Mouse (Mus musculus) kidney, embryonic 16.5 days (tissue): ENCODE data around the gene Tab1. TPM values are rescaled to one million over a fixed set of nuclear protein-coding genes. Genes with fewer than 3 reads are reported as not detected.

Experiments
- ATAC-seq: fragments of 200-750 bp; cut with Nextera tagmentation; 2 replicates; pipeline ENCODE4 v1.8.0; 2017; ENCODE audit warnings: moderate TSS enrichment; ENCODE audit not compliant: low FRiP score, low TSS enrichment
- H3K27ac ChIP-seq: fragments of 300-500 bp; sonication (generic); 2 replicates; pipeline ENCODE4 v1.5.1; 2014; ENCODE audit warnings: low read length
- H3K27me3 ChIP-seq: fragments of 300-500 bp; sonication (generic); 2 replicates; pipeline ENCODE4 v1.6.1; 2014; ENCODE audit warnings: low read length, control low read depth, mixed read lengths; ENCODE audit not compliant: insufficient read depth
- H3K36me3 ChIP-seq: fragments of 300-500 bp; sonication (generic); 2 replicates; pipeline ENCODE4 v1.6.1; 2014; ENCODE audit warnings: low read length, control low read depth, mixed read lengths; ENCODE audit not compliant: insufficient read depth
- H3K4me1 ChIP-seq: fragments of 300-500 bp; sonication (generic); 2 replicates; pipeline ENCODE4 v1.6.1; 2014; ENCODE audit warnings: low read length, control low read depth, mixed read lengths; ENCODE audit not compliant: insufficient read depth
- H3K4me2 ChIP-seq: fragments of 300-500 bp; sonication (generic); replicated peaks from 2 replicates; pipeline ENCODE4 v1.6.1; 2014; ENCODE audit warnings: low read depth, low read length
- H3K4me3 ChIP-seq: fragments of 300-500 bp; sonication (generic); 2 replicates; pipeline ENCODE4 v1.5.1; 2014; ENCODE audit warnings: mild to moderate bottlenecking, low read length
- H3K9ac ChIP-seq: fragments of 300-500 bp; sonication (generic); replicated peaks from 2 replicates; pipeline ENCODE4 v1.6.1; 2014; ENCODE audit warnings: low read length
- H3K9me3 ChIP-seq: fragments of 300-500 bp; sonication (generic); 2 replicates; pipeline ENCODE4 v1.6.1; 2016; ENCODE audit warnings: low read length, control low read depth
- WGBS: fragments of 180-500 bp; shearing (Covaris S2); extraction: QIAGEN DNeasy Blood & Tissue Kit; methylation state at CpG from one replicate; pipeline ENCODE4 v1.1.7; 2014; 5-methylcytosine and 5-hydroxymethylcytosine counted together
- polyA plus RNA-seq: library from polyadenylated mRNA; unstranded; fragments of >200 nt; fragmentation: Nextera tagmentation; extraction: Ambion mirVana; gene quantifications from 2 replicates; pipeline ENCODE4 v1.2.1, GENCODE M21; 2015

The Tab1 gene
- polyA plus RNA-seq, 1 experiment from 2014 or later, result 44.1 TPM

DNA sequence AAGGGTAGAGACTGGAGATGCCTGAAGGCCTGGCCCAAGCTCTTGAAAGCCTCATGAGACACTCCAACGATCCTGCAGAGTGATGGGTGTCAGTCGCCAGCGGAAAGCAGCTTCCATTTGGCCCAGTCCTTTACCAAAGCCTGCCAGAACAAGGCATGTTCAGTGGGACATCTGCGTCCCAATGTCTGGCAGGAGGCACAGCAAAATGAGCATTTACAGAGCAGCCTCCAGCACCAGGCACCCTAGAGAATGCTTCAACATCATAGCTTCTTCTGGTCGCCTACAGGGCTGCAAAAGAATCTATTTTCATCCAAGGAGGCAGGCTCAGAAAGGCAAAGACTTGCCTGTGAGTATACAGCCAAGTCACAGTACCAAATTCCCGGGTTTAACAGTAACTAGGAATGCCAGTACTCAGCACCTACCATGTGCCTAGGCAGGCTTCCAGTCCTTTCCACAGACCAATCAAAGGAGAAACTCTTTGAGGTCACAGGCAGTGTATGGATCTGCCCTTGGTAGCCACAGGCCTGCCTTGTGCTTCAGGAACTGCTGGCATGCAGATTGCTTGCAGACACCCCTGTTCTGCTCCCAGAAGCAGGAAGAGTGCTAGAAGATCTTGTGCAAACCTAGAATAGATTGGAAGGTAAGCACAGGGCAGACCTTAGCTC is 69.3 kb downstream of the Tab1 start:
- Histone ChIP-seq H3K27ac (no peak overlapping the region), H3K4me2 (no peak overlapping the region), H3K4me1 (no peaks in the 10 kb centered on the region), H3K4me3 (no peak overlapping the region), H3K9me3 (peaks cover 3% of the 10 kb centered on the region), H3K27me3 (no peaks in the 10 kb centered on the region), H3K36me3 (no peaks in the 10 kb centered on the region), H3K9ac (no peak overlapping the region)
- 79% methylated on average over 6 of the region's 6 CpGs for WGBS
- ATAC-seq, result no peak

DNA sequence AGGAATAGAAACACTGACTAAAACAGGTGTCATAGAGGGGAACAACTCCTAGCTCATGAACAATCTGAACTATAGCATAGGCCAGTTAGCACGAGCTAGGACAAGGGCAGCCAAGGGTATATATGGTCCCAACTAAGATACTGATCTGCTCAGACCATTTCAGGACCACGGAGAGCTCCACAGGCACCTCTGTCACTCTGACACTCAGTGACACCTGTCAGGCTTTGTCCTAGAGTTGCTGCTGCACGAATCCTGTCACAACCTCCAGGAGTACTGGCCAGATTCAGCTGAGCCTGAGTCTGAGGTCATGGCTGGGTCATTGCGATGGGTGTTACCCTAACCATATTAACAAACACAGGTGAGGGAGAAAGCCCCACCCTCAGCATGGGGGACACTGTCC is 70.5 kb downstream of the Tab1 start:
- WGBS, result 25% methylated on average over 4 of the region's 4 CpGs
- no peak; the same call in 1 of the 2 replicates for ATAC-seq
- Histone ChIP-seq H3K4me3 (no peak overlapping the region), H3K27me3 (no peaks in the 10 kb centered on the region), H3K4me1 (0 out of 2 replicates have a peak, but pooled peaks cover under 1% of the 10 kb centered on the region), H3K36me3 (no peaks in the 10 kb centered on the region), H3K4me2 (no peak overlapping the region), H3K9ac (no peak overlapping the region), H3K27ac (no peak overlapping the region), H3K9me3 (no peaks in the 10 kb centered on the region)

DNA sequence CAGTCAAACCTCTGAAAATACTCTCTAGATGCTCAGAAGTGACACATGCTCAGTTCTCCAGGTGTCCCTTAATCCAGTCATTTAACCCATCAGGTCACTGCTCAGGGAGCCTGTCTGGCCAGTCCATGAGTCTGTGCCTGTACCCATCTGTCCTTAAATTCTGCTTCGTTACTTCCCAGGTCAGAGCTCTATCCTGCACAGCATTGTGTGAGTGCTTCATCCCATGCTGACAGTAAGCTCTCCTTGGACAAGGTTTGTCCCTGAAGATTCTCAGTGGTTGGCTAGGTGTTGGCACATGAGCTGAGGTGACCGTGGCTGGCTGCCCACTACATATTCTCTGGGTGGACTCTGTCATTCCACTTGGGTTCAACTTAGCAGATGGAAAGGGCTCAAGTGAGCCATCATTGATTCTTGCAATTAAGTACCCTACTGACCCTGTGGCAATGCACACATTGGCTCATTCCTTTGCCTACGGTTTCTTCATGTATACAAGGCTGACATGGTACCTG is 73.2 kb downstream of the Tab1 start:
- Histone ChIP-seq H3K4me3 (no peak overlapping the region), H3K4me1 (0 out of 2 replicates have a peak, but pooled peaks cover 5% of the 10 kb centered on the region), H3K4me2 (no peak overlapping the region), H3K36me3 (no peaks in the 10 kb centered on the region), H3K9me3 (no peaks in the 10 kb centered on the region), H3K27me3 (no peaks in the 10 kb centered on the region), H3K27ac (no peak overlapping the region), H3K9ac (no peak overlapping the region)
- WGBS, result 87% methylated on average over 3 of the region's 3 CpGs
- ATAC-seq, result no peak

DNA sequence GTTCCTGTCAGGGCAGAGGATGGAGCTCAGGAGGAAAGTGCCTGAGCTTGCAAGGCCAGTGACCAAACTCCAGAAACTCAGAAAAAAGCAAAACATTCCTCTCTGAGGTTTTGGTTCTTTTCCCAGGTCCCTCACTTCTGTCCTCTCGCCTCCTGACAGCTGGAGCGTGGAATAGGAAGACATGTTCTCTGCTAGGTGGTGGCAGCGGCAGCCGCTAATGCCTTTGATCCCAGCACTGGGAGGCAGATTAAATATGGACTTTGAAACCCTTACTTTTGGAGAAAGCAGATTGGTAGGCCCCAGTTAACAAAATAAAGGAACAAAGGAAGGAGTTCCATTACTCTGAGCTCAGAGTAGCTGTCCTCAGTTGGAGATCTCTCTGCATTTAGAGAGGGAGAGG is 75.5 kb downstream of the Tab1 start:
- no peak overlapping the region for H3K9ac ChIP-seq
- peak overlapping the region; percentile 34; the same call in 1 of the 2 replicates for H3K27ac ChIP-seq
- 12% methylated on average over 4 of the region's 4 CpGs for WGBS
- H3K36me3 ChIP-seq, result peaks cover 7% of the 10 kb centered on the region; the same call in 1 of the 2 replicates
- H3K4me3 ChIP-seq, result no peak overlapping the region
- H3K4me2 ChIP-seq, result no peak overlapping the region
- H3K27me3 ChIP-seq, result no peaks in the 10 kb centered on the region
- no peaks in the 10 kb centered on the region for H3K9me3 ChIP-seq
- 0 out of 2 replicates have a peak, but pooled peaks cover 5% of the 10 kb centered on the region for H3K4me1 ChIP-seq
- no peak for ATAC-seq

Other genes with a start within 250 kb of the Tab1 start
- gene Apobec3, start 241.5 kb upstream of the Tab1 start, polyA plus RNA-seq, result 29.3 and 36.5 TPM in 2 replicates
- gene Cbx7, start 162.0 kb upstream of the Tab1 start, polyA plus RNA-seq, result 3.3 and 3.9 TPM in 2 replicates
- 4.3 and 6.2 TPM in 2 replicates for gene Pdgfb, start 118.2 kb upstream of the Tab1 start, polyA plus RNA-seq
- 14.3 and 16.0 TPM in 2 replicates for gene Syngr1, start 41.8 kb upstream of the Tab1 start, polyA plus RNA-seq
- 981 and 1,131 TPM in 2 replicates for gene Rpl3, start 41.3 kb upstream of the Tab1 start, polyA plus RNA-seq
- gene Mgat3, start 40.6 kb downstream of the Tab1 start, polyA plus RNA-seq, result 9.4 and 9.5 TPM in 2 replicates
- gene Mief1, start 100.9 kb downstream of the Tab1 start, polyA plus RNA-seq, result 36.3 and 38.1 TPM in 2 replicates
- 3.3 TPM in 1 of 2 replicates, not detected in the other for gene AC140267.1, start 102.7 kb downstream of the Tab1 start, polyA plus RNA-seq
- gene Atf4, start 122.1 kb downstream of the Tab1 start, polyA plus RNA-seq, result 127 and 132 TPM in 2 replicates
- gene Rps19bp1, start 131.2 kb downstream of the Tab1 start, polyA plus RNA-seq, result 48.5 and 50.8 TPM in 2 replicates
- not detected in 2 replicates for gene Cacna1i, start 154.1 kb downstream of the Tab1 start, polyA plus RNA-seq